Comparison of ENCODE assay signal across 9 mouse cellular contexts in the genomic region with DNA sequence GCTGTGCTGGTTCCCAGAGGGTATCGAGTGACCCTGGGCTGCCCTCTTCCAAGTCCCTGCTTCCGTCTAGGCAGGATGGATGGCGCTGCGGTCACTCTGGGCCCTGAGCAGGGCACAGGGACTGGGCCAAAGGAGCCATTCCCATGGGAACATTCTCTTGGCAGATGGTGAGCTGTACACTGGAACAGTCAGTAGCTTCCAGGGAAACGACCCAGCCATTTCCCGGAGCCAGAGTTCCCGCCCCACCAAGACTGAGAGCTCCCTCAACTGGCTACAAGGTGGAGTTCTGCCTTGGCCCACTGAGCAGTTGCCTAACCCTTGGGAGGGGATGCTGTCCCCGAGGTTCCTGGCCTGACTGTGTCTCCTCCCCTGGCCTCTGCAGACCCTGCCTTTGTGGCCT. TPM values are rescaled to one million over a fixed set of nuclear protein-coding genes. Genes with fewer than 3 reads are reported as not detected.
DNase-seq lines count a peak whose midpoint lies in the region; ATAC-seq lines count a peak whose summit lies in the region.
"Had no signal": no experiment of that assay in that cellular context is flagged by ENCODE, and none has a peak within 500 bp of the region (broad histone marks: within the 10 kb centered on the region; RNA-seq: fewer than 3 reads in every experiment).

No protein-coding gene starts in this region.

- DNase-seq in heart, adult 18-20 months: peak; percentile 76 to 89
- peak; percentile 51 for DNase-seq in testis, postnatal 14 days (ENCODE audit: low spot score)
- DNase-seq in testis, postnatal 10 days (ENCODE audit: low spot score): no peak
- peak; percentile 66 for DNase-seq in kidney, adult 9 months
- DNase-seq in thymus, postnatal 25 days: no peak
- DNase-seq in spleen, postnatal 14 days (ENCODE audit: low spot score in 2 of 2): no peak

- no peak overlapping the region for H3K9ac ChIP-seq in heart, embryonic 12.5 days
- H3K9ac ChIP-seq in neural tube, embryonic 14.5 days (replicated peaks; ENCODE audit: low read depth, low read length): no peak overlapping the region
- H3K9ac ChIP-seq: stomach, embryonic 15.5 days had no signal

- H3K9me3 ChIP-seq in heart, embryonic 12.5 days (replicated peaks): no peaks in the 10 kb centered on the region
- H3K9me3 ChIP-seq in neural tube, embryonic 14.5 days (ENCODE audit: control insufficient read depth, low read length): no peaks in the 10 kb centered on the region
- H3K9me3 ChIP-seq: stomach, embryonic 15.5 days had no signal

- peaks cover 68% of the 10 kb centered on the region for H3K36me3 ChIP-seq in heart, embryonic 12.5 days
- H3K36me3 ChIP-seq in neural tube, embryonic 14.5 days (ENCODE audit: control insufficient read depth, insufficient read depth, low read length): peaks cover 43% of the 10 kb centered on the region

- H3K4me3 ChIP-seq in heart, embryonic 12.5 days: no peak overlapping the region
- no peak overlapping the region for H3K4me3 ChIP-seq in neural tube, embryonic 14.5 days (ENCODE audit: low read depth, low read length)
- H3K4me3 ChIP-seq: stomach, embryonic 15.5 days had no signal

- no peaks in the 10 kb centered on the region for H3K27me3 ChIP-seq in heart, embryonic 12.5 days (replicated peaks)
- no peaks in the 10 kb centered on the region for H3K27me3 ChIP-seq in neural tube, embryonic 14.5 days (ENCODE audit: control insufficient read depth, insufficient read depth, low read length)
- H3K27me3 ChIP-seq: stomach, embryonic 15.5 days had no signal

- ATAC-seq in heart, embryonic 12.5 days (ENCODE audit: insufficient number of reproducible peaks, low FRiP score): no peak
- peak; percentile 35; the same call in 1 of the 2 replicates for ATAC-seq in neural tube, embryonic 14.5 days (ENCODE audit: low read depth)

- no peak overlapping the region for H3K27ac ChIP-seq in heart, embryonic 12.5 days (ENCODE audit: poor library complexity, severe bottlenecking)
- no peak overlapping the region for H3K27ac ChIP-seq in neural tube, embryonic 14.5 days (ENCODE audit: low read depth, low read length)
- H3K27ac ChIP-seq: stomach, embryonic 15.5 days had no signal

- peaks cover 9% of the 10 kb centered on the region for H3K4me1 ChIP-seq in heart, embryonic 12.5 days (replicated peaks)
- H3K4me1 ChIP-seq in neural tube, embryonic 14.5 days (ENCODE audit: control insufficient read depth, insufficient read depth, low read length): no peaks in the 10 kb centered on the region

- 76% methylated on average over 8 of the region's 8 CpGs for WGBS in heart, embryonic 12.5 days
- WGBS in neural tube, embryonic 14.5 days: 60% methylated on average over 8 of the region's 8 CpGs

- no peak overlapping the region for H3K4me2 ChIP-seq in heart, embryonic 12.5 days
- H3K4me2 ChIP-seq in neural tube, embryonic 14.5 days (ENCODE audit: low read depth, low read length): no peak overlapping the region
- H3K4me2 ChIP-seq: stomach, embryonic 15.5 days had no signal

RNA-seq across cellular contexts. Expression of a gene that starts 16.0 kb away (rescaled TPM):
- 10 to 100 TPM; 15.2 to 18.6 TPM for total RNA-seq in heart, adult 18-20 months (2021)
- polyA plus RNA-seq in heart, embryonic 12.5 days (2016; fragmentation: Nextera tagmentation; extraction: Ambion mirVana): 43.4 and 47.3 TPM in 2 replicates
- polyA plus RNA-seq in neural tube, embryonic 14.5 days (2014; fragmentation: Nextera tagmentation; extraction: Ambion mirVana): 26.4 and 38.0 TPM in 2 replicates

RNA-seq across cellular contexts. Expression of a gene that starts 16.1 kb away (rescaled TPM):
- 1 to 10 TPM; 1.2 to 1.6 TPM for total RNA-seq in heart, adult 18-20 months (2021)
- polyA plus RNA-seq in heart, embryonic 12.5 days (2016; fragmentation: Nextera tagmentation; extraction: Ambion mirVana): 3.6 and 3.9 TPM in 2 replicates
- polyA plus RNA-seq in neural tube, embryonic 14.5 days (2014; fragmentation: Nextera tagmentation; extraction: Ambion mirVana): 4.5 and 5.3 TPM in 2 replicates

RNA-seq across cellular contexts. Expression of a gene that starts 29.6 kb away (rescaled TPM):
- total RNA-seq in heart, adult 18-20 months (2021): under 1 TPM; 0.12 to 0.36 TPM
- polyA plus RNA-seq in heart, embryonic 12.5 days (2016; fragmentation: Nextera tagmentation; extraction: Ambion mirVana): 0.26 and 0.37 TPM in 2 replicates
- polyA plus RNA-seq in neural tube, embryonic 14.5 days (2014; fragmentation: Nextera tagmentation; extraction: Ambion mirVana): 3.1 and 4.2 TPM in 2 replicates

RNA-seq across cellular contexts. Expression of a gene that starts 29.9 kb away (rescaled TPM):
- total RNA-seq in heart, adult 18-20 months (2021): 10 to 100 TPM; 10.6 to 12.6 TPM
- polyA plus RNA-seq in heart, embryonic 12.5 days (2016; fragmentation: Nextera tagmentation; extraction: Ambion mirVana): 10.3 and 10.7 TPM in 2 replicates
- polyA plus RNA-seq in neural tube, embryonic 14.5 days (2014; fragmentation: Nextera tagmentation; extraction: Ambion mirVana): 18.7 and 25.7 TPM in 2 replicates

RNA-seq across cellular contexts. Expression of a gene that starts 44.4 kb away (rescaled TPM):
- 10 to 100 TPM; 26.1 to 30.2 TPM for total RNA-seq in heart, adult 18-20 months (2021)
- 43.0 and 43.4 TPM in 2 replicates for polyA plus RNA-seq in heart, embryonic 12.5 days (2016; fragmentation: Nextera tagmentation; extraction: Ambion mirVana)
- 66.2 and 70.2 TPM in 2 replicates for polyA plus RNA-seq in neural tube, embryonic 14.5 days (2014; fragmentation: Nextera tagmentation; extraction: Ambion mirVana)

Comparison
In these comparisons a context has a peak if more than half of its experiments do, and no peak if none do; other contexts are left out.
1. DNase-seq: peak in heart, adult 18-20 months (2 of 2), testis, postnatal 14 days (single experiment) and kidney, adult 9 months (single experiment); none in testis, postnatal 10 days (single experiment), thymus, postnatal 25 days (single experiment) and spleen, postnatal 14 days (0 of 2).